Mouse (Mus musculus): Measurements from ENCODE around the gene Olfr1444.

DNA sequence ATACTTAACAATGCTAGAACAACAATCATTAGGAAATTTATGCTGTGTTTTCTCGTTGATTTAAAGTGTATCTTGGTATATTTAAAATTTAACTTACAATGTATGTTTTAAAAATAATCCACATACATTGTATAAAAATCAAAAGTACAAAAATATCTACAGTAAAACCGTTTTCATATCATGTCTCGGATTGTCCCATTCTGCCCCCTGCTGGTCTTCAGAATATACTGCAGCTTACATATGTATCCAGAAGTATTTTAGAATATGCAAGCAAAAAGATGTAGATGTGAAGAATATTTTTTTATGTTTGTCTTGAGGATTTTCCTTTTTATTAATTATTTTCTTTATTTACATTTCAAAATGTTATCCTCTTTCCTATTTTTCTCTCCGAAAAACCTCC lies 36.7 kb upstream of the Olfr1444 start:
- TF ChIP-seq MAX (IDR thresholded peaks at IDR 0.05), result no peak
- no peak for TF ChIP-seq CTCF (IDR thresholded peaks at IDR 0.05; ENCODE audit: control insufficient read depth, insufficient read depth, insufficient read length)
- no peak for TF ChIP-seq MYOD1 (IDR thresholded peaks at IDR 0.05; ENCODE audit: control insufficient read depth, insufficient read length, low read depth)
- no peak for TF ChIP-seq MYOG (IDR thresholded peaks at IDR 0.05; ENCODE audit: control insufficient read depth, extremely low read depth, insufficient read length)
- TF ChIP-seq CEBPB (IDR thresholded peaks at IDR 0.05; ENCODE audit: low read depth), result no peak
